Mouse (Mus musculus) intestine, embryonic 14.5 days (tissue): Measurements from ENCODE around the gene Zfp667. TPM values are rescaled to one million over a fixed set of nuclear protein-coding genes. Genes with fewer than 3 reads are reported as not detected.
"Not testable (repeated sequence)": the region's sequence is repeated elsewhere in the genome, so short reads cannot be mapped to it uniquely, and the experiment has no call there.

Experiments
- ATAC-seq: fragments of 200-750 bp; cut with Nextera tagmentation; replicated peaks from 2 replicates; pipeline ENCODE4 v1.8.0; 2017; ENCODE audit warnings: low read depth, moderate number of reproducible peaks, moderate TSS enrichment, moderate library complexity; ENCODE audit not compliant: low FRiP score, low TSS enrichment
- DNase-seq: peaks from one replicate; pipeline ENCODE4 v3.0.0-alpha.2; 2018; ENCODE audit warnings: low spot score
- H3K27ac ChIP-seq: fragments of 300-500 bp; sonication (generic); 2 replicates; pipeline ENCODE4 v1.5.1; 2014; ENCODE audit warnings: low read depth, mild to moderate bottlenecking, control low read depth
- H3K27me3 ChIP-seq: fragments of 300-500 bp; sonication (generic); replicated peaks from 2 replicates; pipeline ENCODE4 v1.6.1; 2014; ENCODE audit warnings: low read length, control low read depth; ENCODE audit not compliant: control insufficient read depth, insufficient read depth
- H3K36me3 ChIP-seq: fragments of 300-500 bp; sonication (generic); 2 replicates; pipeline ENCODE4 v1.6.1; 2014; ENCODE audit warnings: low read length, control low read depth; ENCODE audit not compliant: control insufficient read depth, insufficient read depth
- H3K4me1 ChIP-seq: fragments of 300-500 bp; sonication (generic); replicated peaks from 2 replicates; pipeline ENCODE4 v1.6.1; 2014; ENCODE audit warnings: low read length, control low read depth, mixed read lengths; ENCODE audit not compliant: control insufficient read depth, insufficient read depth
- H3K4me2 ChIP-seq: fragments of 300-500 bp; sonication (generic); 2 replicates; pipeline ENCODE4 v1.6.1; 2014; ENCODE audit warnings: low read length
- H3K4me3 ChIP-seq: fragments of 300-500 bp; sonication (generic); 2 replicates; pipeline ENCODE4 v1.5.1; 2014; ENCODE audit warnings: low read depth, low read length, control low read depth, mixed read lengths
- H3K9ac ChIP-seq: fragments of 300-500 bp; sonication (generic); 2 replicates; pipeline ENCODE4 v1.6.1; 2014; ENCODE audit warnings: mild to moderate bottlenecking, low read length
- H3K9me3 ChIP-seq: fragments of 300-500 bp; sonication (generic); 2 replicates; pipeline ENCODE4 v1.6.1; 2016; ENCODE audit warnings: low read length, control low read depth; ENCODE audit not compliant: control insufficient read depth
- WGBS: fragments of 180-500 bp; shearing (Covaris S2); extraction: QIAGEN DNeasy Blood & Tissue Kit; methylation state at CpG from one replicate; pipeline ENCODE4 v1.1.7; 2014; 5-methylcytosine and 5-hydroxymethylcytosine counted together
- polyA plus RNA-seq: library from polyadenylated mRNA; unstranded; fragments of >200 nt; fragmentation: Nextera tagmentation; extraction: Ambion mirVana; gene quantifications from 2 replicates; pipeline ENCODE4 v1.2.1, GENCODE M21; 2014

Zfp667 gene
- polyA plus RNA-seq, 1 experiment from 2014 or later = 5.7 TPM

DNA sequence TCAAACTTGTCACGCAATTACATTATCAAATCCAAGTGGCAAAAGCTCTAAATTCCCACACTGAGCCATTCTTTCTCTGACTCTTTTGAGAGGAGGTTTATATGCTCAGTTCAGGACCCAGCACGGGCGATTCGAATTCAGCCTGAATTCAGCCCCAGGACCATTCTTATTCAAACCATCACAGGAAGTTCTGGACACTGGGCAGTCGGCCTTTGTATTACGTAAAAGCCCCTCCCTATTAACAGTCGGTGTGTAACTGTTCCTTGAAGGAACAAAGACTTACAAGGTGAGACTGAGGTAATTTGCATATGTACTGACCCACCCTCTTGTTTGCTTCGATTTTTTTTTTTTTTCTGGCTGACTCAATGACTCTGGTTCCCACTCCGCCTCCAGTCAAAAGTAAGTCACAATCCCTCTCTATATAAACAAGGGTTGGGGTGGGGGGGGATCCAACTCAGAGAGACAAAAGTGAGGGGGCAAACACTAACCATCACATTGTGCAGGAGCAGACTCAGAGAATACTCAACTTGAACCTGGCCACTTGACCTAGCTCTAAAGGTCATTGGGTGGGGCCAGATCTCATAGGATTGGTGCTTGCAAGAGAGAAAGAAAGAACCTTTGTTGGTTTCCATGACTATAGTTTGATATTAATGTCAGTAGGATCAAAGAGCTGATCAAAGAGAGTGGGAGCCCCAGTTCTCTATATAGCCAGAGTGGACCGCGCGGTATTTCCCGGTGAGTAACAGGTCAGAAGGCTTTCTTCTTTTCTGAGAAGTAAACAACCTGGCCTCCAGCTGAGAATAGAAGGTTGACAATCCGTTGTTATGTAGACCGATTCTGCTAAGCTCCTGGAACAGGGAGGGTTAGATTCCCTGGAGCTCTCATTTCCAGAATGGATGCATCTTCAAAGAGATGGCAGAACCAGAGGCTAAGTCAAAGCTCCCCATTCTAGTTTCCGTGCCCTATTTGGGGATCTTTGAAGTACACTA lies 27.9 kb upstream of the Zfp667 start:
- H3K4me2 ChIP-seq = no peak overlapping the region
- WGBS = 41% methylated on average over 16 of the region's 16 CpGs
- no peak overlapping the region for H3K9ac ChIP-seq
- H3K4me1 ChIP-seq = no peaks in the 10 kb centered on the region
- no peak for ATAC-seq
- no peaks in the 10 kb centered on the region for H3K36me3 ChIP-seq
- no peak overlapping the region for H3K4me3 ChIP-seq
- DNase-seq = no peak
- H3K27me3 ChIP-seq = no peaks in the 10 kb centered on the region
- no peak overlapping the region for H3K27ac ChIP-seq
- H3K9me3 ChIP-seq = no peaks in the 10 kb centered on the region

GRCm38 (mm10) chr7:6260004-6260403 lies 26.4 kb upstream of the Zfp667 start:
- not testable (repeated sequence) for H3K36me3 ChIP-seq, H3K27ac ChIP-seq, H3K4me3 ChIP-seq, H3K9ac ChIP-seq, ATAC-seq, H3K4me1 ChIP-seq, H3K9me3 ChIP-seq, DNase-seq, H3K4me2 ChIP-seq, H3K27me3 ChIP-seq
- WGBS = 35% methylated on average over 2 of the region's 2 CpGs

DNA sequence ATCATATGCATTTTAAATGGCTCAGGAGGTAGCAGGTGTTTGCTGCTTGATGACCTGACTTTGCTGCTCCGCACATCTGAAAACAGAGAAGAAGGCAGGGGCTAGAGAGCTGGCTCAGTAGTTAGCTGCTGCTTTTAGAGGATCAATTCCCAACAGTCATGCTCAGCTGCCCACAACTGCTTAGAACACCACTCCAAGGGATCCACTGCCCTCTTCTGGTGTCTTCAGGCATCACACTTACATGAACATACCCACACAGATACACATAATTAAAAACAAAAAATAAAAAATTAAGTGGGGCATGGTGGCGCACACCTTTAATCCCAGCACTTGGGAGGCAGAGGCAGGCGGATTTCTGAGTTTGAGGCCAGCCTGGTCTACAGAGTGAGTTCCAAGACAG lies 24.3 kb upstream of the Zfp667 start:
- DNase-seq (no peak), ATAC-seq (no peak)
- Histone ChIP-seq H3K9me3 (no peaks in the 10 kb centered on the region), H3K4me2 (no peak overlapping the region), H3K27me3 (no peaks in the 10 kb centered on the region), H3K9ac (no peak overlapping the region), H3K27ac (no peak overlapping the region), H3K36me3 (no peaks in the 10 kb centered on the region), H3K4me1 (no peaks in the 10 kb centered on the region), H3K4me3 (no peak overlapping the region)
- WGBS = 91% methylated on average over 3 of the region's 3 CpGs

DNA sequence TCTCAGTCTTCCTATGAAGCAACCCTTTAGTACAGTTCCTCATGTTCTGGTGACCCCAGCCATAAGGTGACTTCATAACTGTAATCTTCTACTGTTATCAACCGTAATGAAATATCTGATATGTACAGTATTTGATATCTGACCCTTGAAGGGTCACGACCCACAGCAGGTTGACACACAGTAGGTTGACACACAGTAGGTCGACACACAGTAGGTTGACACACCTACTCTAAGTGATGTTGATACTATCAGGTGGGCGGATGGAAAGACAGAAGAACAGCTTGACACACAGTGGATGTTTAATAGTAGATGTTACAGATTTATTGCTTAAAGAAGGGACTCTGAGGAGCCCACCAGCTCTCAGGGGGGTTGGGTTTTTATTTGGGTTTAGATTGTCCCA lies 23.4 kb upstream of the Zfp667 start:
- no peak overlapping the region for H3K27ac ChIP-seq
- H3K36me3 ChIP-seq = no peaks in the 10 kb centered on the region
- H3K9me3 ChIP-seq = no peaks in the 10 kb centered on the region
- no peak overlapping the region for H3K4me3 ChIP-seq
- H3K27me3 ChIP-seq = no peaks in the 10 kb centered on the region
- H3K4me2 ChIP-seq = no peak overlapping the region
- H3K9ac ChIP-seq = no peak overlapping the region
- no peaks in the 10 kb centered on the region for H3K4me1 ChIP-seq
- WGBS = 80% methylated on average over 4 of the region's 4 CpGs
- no peak for ATAC-seq
- no peak for DNase-seq

DNA sequence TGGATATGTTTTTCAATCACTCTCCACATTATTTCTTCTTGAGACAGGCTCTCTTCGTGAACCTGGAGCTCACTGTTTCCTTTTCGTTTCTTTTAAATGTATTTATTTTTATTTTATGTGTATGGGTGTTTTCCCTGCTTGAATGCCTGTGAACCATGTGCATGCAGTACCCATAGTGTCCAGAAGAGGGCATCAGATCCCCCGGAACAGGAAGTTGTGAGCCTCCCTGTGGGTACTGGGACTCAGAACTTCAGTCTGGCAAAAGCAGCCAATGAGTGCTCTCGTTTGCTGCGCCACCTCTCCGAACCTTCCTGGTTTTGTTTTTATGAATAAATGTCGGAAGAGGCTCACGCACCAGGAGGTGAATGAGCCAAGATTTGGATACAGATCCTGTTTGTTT lies 20.7 kb upstream of the Zfp667 start:
- no peak overlapping the region for H3K4me2 ChIP-seq
- no peak for ATAC-seq
- WGBS = 68% methylated on average over 8 of the region's 8 CpGs

GRCm38 (mm10) chr7:6277906-6278305 lies 8.5 kb upstream of the Zfp667 start:
- no peak overlapping the region for H3K9ac ChIP-seq
- ATAC-seq = no peak

More for the DNA sequence above, 20.7 kb upstream of the Zfp667 start:
- peak; percentile 56 for DNase-seq
- Histone ChIP-seq H3K27me3 (no peaks in the 10 kb centered on the region), H3K9me3 (no peaks in the 10 kb centered on the region), H3K9ac (no peak overlapping the region), H3K27ac (no peak overlapping the region), H3K36me3 (no peaks in the 10 kb centered on the region), H3K4me3 (no peak overlapping the region), H3K4me1 (no peaks in the 10 kb centered on the region)

DNA sequence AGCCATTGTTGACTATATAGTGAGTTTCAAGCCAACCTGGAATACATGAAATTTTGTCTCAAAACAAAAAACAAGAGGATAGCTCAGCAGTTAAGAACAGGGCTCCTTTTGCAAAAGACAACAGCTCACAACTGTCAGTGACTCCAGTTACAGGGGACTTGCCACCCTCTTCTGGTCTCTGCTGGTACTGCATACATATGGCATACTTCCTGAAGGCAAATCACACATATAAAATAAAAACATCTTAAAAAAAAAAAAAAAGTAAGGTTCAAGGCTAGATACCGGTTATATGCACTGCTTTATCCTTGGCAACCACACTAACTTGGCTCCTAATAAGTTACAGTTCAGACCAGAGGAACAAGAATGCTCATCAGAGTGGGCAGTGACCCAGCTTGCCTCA lies 3.6 kb upstream of the Zfp667 start:
- Histone ChIP-seq H3K27ac (peak overlapping the region; percentile 87; the same call in 1 of the 2 replicates), H3K4me2 (peak overlapping the region; percentile 50), H3K9ac (peak overlapping the region; percentile 39), H3K4me1 (peaks cover 9% of the 10 kb centered on the region; the same call in 1 of the 2 replicates), H3K4me3 (peak overlapping the region; percentile 51), H3K27me3 (no peaks in the 10 kb centered on the region), H3K9me3 (no peaks in the 10 kb centered on the region), H3K36me3 (no peaks in the 10 kb centered on the region)
- DNase-seq = peak; percentile 85
- 2% methylated on average over 1 of the region's 1 CpGs for WGBS
- ATAC-seq = no peak

More at GRCm38 (mm10) chr7:6277906-6278305, 8.5 kb upstream of the Zfp667 start:
- H3K4me1 ChIP-seq = no peaks in the 10 kb centered on the region
- no peak for DNase-seq
- no peak overlapping the region for H3K27ac ChIP-seq
- H3K36me3 ChIP-seq = no peaks in the 10 kb centered on the region
- no peaks in the 10 kb centered on the region for H3K27me3 ChIP-seq
- WGBS = 18% methylated on average over 3 of the region's 3 CpGs
- no peaks in the 10 kb centered on the region for H3K9me3 ChIP-seq
- H3K4me3 ChIP-seq = no peak overlapping the region
- H3K4me2 ChIP-seq = no peak overlapping the region

DNA sequence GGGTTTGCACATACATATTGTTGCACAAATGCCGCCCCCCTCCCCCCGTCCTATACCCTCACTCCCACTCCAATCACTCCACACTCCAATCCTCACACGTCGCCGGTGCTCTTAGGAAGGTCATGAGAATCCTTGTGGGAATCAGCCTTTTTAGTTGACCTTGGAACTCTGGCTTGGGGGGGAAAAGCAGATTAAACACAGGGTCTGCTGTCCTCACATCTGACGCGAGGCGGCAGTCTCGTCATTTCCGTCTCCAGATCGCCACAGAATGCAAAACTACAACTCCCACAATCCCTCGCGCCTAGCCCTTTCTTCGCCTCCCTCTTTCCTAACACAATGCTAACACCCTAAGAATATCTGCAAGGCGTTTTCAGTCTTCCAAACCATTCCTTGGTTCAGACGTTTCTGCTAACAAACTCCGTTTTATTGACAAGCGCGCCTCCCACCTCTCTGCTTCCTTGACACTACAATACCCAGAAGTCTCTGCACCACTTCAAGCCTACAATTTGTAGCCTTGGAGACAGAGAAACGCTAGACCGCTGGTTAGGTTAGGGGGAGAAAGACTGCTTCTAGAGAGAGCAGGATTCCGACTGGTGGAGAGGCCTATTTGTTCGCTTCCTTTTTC lies 2.8 kb upstream of the Zfp667 start:
- Histone ChIP-seq H3K27ac (peak overlapping the region; percentile 87), H3K36me3 (no peaks in the 10 kb centered on the region), H3K9me3 (no peaks in the 10 kb centered on the region), H3K27me3 (no peaks in the 10 kb centered on the region), H3K4me1 (peaks cover 9% of the 10 kb centered on the region; the same call in 1 of the 2 replicates), H3K4me2 (peak overlapping the region; percentile 50), H3K4me3 (peak overlapping the region; percentile 51), H3K9ac (peak overlapping the region; percentile 39)
- DNase-seq (peak; percentile 95), ATAC-seq (peak; percentile 54)
- WGBS = under 1% methylated on average over 23 of the region's 23 CpGs
